Mouse (Mus musculus): ENCODE results near the gene Med1.
"Not testable (repeated sequence)": the region's sequence is repeated elsewhere in the genome, so short reads cannot be mapped to it uniquely, and the experiment has no call there.

Med1 gene

GRCm38 (mm10) chr11:98192901-98193805 lies at the start of gene Med1:
TSS of gene Med1 (minus strand) at chr11:98193293.
- Histone ChIP-seq H3K36me3 (ENCODE audit: control insufficient read depth, insufficient read depth, low read length, poor library complexity, severe bottlenecking) (peaks cover 6% of the 10 kb centered on the region), H3K27me3 (ENCODE audit: control insufficient read depth, insufficient read depth, low read length, poor library complexity, severe bottlenecking) (no peaks in the 10 kb centered on the region)
- DNase-seq (ENCODE audit: low read depth, low spot score) = peak; percentile 98

- Histone ChIP-seq H3K36me3 (ENCODE audit: control insufficient read depth, insufficient read depth, low read length, poor library complexity, severe bottlenecking) (peaks cover 12% of the 10 kb centered on the region; the same call in 1 of the 2 replicates), H3K27me3 (ENCODE audit: control insufficient read depth, insufficient read depth, low read length, poor library complexity, severe bottlenecking) (no peaks in the 10 kb centered on the region)
- DNase-seq (ENCODE audit: low read depth, low spot score) = no peak
These were observed 45.9 kb upstream of the Med1 start for GRCm38 (mm10) chr11:98238995-98239394.

GRCm38 (mm10) chr11:98238416-98238815 lies 45.3 kb upstream of the Med1 start:
- no peaks in the 10 kb centered on the region for H3K27me3 ChIP-seq (ENCODE audit: control insufficient read depth, insufficient read depth, low read length, poor library complexity, severe bottlenecking)
- DNase-seq (ENCODE audit: low read depth, low spot score) = peak; percentile 9
- H3K36me3 ChIP-seq (ENCODE audit: control insufficient read depth, insufficient read depth, low read length, poor library complexity, severe bottlenecking) = peaks cover 13% of the 10 kb centered on the region; the same call in 1 of the 2 replicates

- no peak for DNase-seq (ENCODE audit: low read depth, low spot score)
- peaks cover 21% of the 10 kb centered on the region for H3K36me3 ChIP-seq (ENCODE audit: control insufficient read depth, insufficient read depth, low read length, poor library complexity, severe bottlenecking)
These were observed 33.3 kb upstream of the Med1 start for GRCm38 (mm10) chr11:98226349-98226748.

GRCm38 (mm10) chr11:98213311-98213710 lies 20.2 kb upstream of the Med1 start:
- H3K27me3 ChIP-seq (ENCODE audit: control insufficient read depth, insufficient read depth, low read length, poor library complexity, severe bottlenecking) = no peaks in the 10 kb centered on the region

More at GRCm38 (mm10) chr11:98226349-98226748, 33.3 kb upstream of the Med1 start:
- H3K27me3 ChIP-seq (ENCODE audit: control insufficient read depth, insufficient read depth, low read length, poor library complexity, severe bottlenecking) = no peaks in the 10 kb centered on the region

GRCm38 (mm10) chr11:98209661-98210060 lies 16.6 kb upstream of the Med1 start:
- not testable (repeated sequence) for H3K27me3 ChIP-seq (ENCODE audit: control insufficient read depth, insufficient read depth, low read length, poor library complexity, severe bottlenecking)

More at GRCm38 (mm10) chr11:98213311-98213710, 20.2 kb upstream of the Med1 start:
- H3K36me3 ChIP-seq (ENCODE audit: control insufficient read depth, insufficient read depth, low read length, poor library complexity, severe bottlenecking) = peaks cover 16% of the 10 kb centered on the region
- DNase-seq (ENCODE audit: low read depth, low spot score) = no peak

GRCm38 (mm10) chr11:98206281-98206680 lies 13.2 kb upstream of the Med1 start:
- not testable (repeated sequence) for H3K27me3 ChIP-seq (ENCODE audit: control insufficient read depth, insufficient read depth, low read length, poor library complexity, severe bottlenecking); DNase-seq (ENCODE audit: low read depth, low spot score)
- peaks cover 12% of the 10 kb centered on the region for H3K36me3 ChIP-seq (ENCODE audit: control insufficient read depth, insufficient read depth, low read length, poor library complexity, severe bottlenecking)

More at GRCm38 (mm10) chr11:98209661-98210060, 16.6 kb upstream of the Med1 start:
- DNase-seq (ENCODE audit: low read depth, low spot score) = not testable (repeated sequence)
- H3K36me3 ChIP-seq (ENCODE audit: control insufficient read depth, insufficient read depth, low read length, poor library complexity, severe bottlenecking) = peaks cover 12% of the 10 kb centered on the region

GRCm38 (mm10) chr11:98205463-98205862 lies 12.4 kb upstream of the Med1 start:
- DNase-seq (ENCODE audit: low read depth, low spot score) = no peak
- H3K27me3 ChIP-seq (ENCODE audit: control insufficient read depth, insufficient read depth, low read length, poor library complexity, severe bottlenecking) = no peaks in the 10 kb centered on the region
- H3K36me3 ChIP-seq (ENCODE audit: control insufficient read depth, insufficient read depth, low read length, poor library complexity, severe bottlenecking) = peaks cover 9% of the 10 kb centered on the region

- peak; percentile 20 for DNase-seq (ENCODE audit: low read depth, low spot score)
- Histone ChIP-seq H3K36me3 (ENCODE audit: control insufficient read depth, insufficient read depth, low read length, poor library complexity, severe bottlenecking) (peaks cover 3% of the 10 kb centered on the region; the same call in 1 of the 2 replicates), H3K27me3 (ENCODE audit: control insufficient read depth, insufficient read depth, low read length, poor library complexity, severe bottlenecking) (no peaks in the 10 kb centered on the region)
These were observed 10.9 kb upstream of the Med1 start for GRCm38 (mm10) chr11:98203931-98204421.

GRCm38 (mm10) chr11:98203351-98203911 lies 10.3 kb upstream of the Med1 start:
- peak; percentile 42 for DNase-seq (ENCODE audit: low read depth, low spot score)
- Histone ChIP-seq H3K27me3 (ENCODE audit: control insufficient read depth, insufficient read depth, low read length, poor library complexity, severe bottlenecking) (no peaks in the 10 kb centered on the region), H3K36me3 (ENCODE audit: control insufficient read depth, insufficient read depth, low read length, poor library complexity, severe bottlenecking) (peaks cover under 1% of the 10 kb centered on the region; the same call in 1 of the 2 replicates)

- H3K27me3 ChIP-seq (ENCODE audit: control insufficient read depth, insufficient read depth, low read length, poor library complexity, severe bottlenecking) = no peaks in the 10 kb centered on the region
- peak; percentile 99 for DNase-seq (ENCODE audit: low read depth, low spot score)
- H3K36me3 ChIP-seq (ENCODE audit: control insufficient read depth, insufficient read depth, low read length, poor library complexity, severe bottlenecking) = no peaks in the 10 kb centered on the region; the same call in 1 of the 2 replicates
These were observed 9.7 kb upstream of the Med1 start, which contains the start of gene Cdk12 for GRCm38 (mm10) chr11:98202641-98203350. TSS of gene Cdk12 (plus strand) at chr11:98203059.

- Histone ChIP-seq H3K36me3 (ENCODE audit: control insufficient read depth, insufficient read depth, low read length, poor library complexity, severe bottlenecking) (no peaks in the 10 kb centered on the region; the same call in 1 of the 2 replicates), H3K27me3 (ENCODE audit: control insufficient read depth, insufficient read depth, low read length, poor library complexity, severe bottlenecking) (no peaks in the 10 kb centered on the region)
- DNase-seq (ENCODE audit: low read depth, low spot score) = peak; percentile 50
These were observed 8.9 kb upstream of the Med1 start for GRCm38 (mm10) chr11:98201791-98202640.

GRCm38 (mm10) chr11:98190820-98191219 lies 2.3 kb downstream of the Med1 start:
- no peak for DNase-seq (ENCODE audit: low read depth, low spot score)
- H3K36me3 ChIP-seq (ENCODE audit: control insufficient read depth, insufficient read depth, low read length, poor library complexity, severe bottlenecking) = peaks cover 7% of the 10 kb centered on the region
- no peaks in the 10 kb centered on the region for H3K27me3 ChIP-seq (ENCODE audit: control insufficient read depth, insufficient read depth, low read length, poor library complexity, severe bottlenecking)

Data from splenic B cell, adult 2 months (primary cell).